In the genomic region with DNA sequence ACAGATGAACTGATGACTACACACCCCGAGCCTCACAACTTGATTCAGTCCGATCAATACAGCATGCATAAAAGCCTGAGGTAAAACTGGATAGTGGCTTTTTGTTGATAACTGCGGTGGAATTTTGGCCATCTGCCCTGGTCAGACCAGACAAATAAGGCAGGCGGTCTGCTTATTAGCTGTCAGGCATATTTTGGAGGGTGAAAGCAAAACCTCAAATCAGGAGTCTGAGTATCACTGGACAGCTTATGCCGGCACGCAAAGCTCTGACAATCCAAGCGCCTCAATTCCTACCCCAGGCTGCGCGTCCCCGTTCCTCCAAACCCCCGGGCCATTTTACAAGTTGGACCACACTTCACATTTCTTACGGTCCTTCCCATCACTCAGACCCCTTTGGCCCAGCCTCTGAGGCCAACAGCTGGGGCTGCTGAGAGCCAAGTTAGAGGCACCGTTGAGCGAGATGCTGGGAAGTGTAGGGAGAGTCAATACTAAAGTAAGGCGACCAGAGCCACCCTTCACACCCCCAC, we compare ENCODE assay signal across 10 mouse cellular contexts. TPM values are rescaled to one million over a fixed set of nuclear protein-coding genes. Genes with fewer than 3 reads are reported as not detected.
DNase-seq lines count a peak whose midpoint lies in the region; ATAC-seq and TF ChIP-seq lines count a peak whose summit lies in the region.
"Had no signal": no experiment of that assay in that cellular context is flagged by ENCODE, and none has a peak within 500 bp of the region (broad histone marks: within the 10 kb centered on the region; RNA-seq: fewer than 3 reads in every experiment).

No protein-coding gene starts in this region.

- H3K27me3 ChIP-seq in cerebellum, adult 2 months (ENCODE audit: control insufficient read depth, insufficient read depth, low read length) = no peaks in the 10 kb centered on the region
- H3K27me3 ChIP-seq in intestine, embryonic 14.5 days (replicated peaks; ENCODE audit: control insufficient read depth, insufficient read depth, low read length) = no peaks in the 10 kb centered on the region
- H3K27me3 ChIP-seq in testis, adult 2 months (ENCODE audit: control insufficient read depth, insufficient read depth, low read length) = no peaks in the 10 kb centered on the region
- H3K27me3 ChIP-seq: Patski had no signal

- WGBS in cerebellum, adult 2 months = 1% methylated on average over 15 of the region's 15 CpGs
- WGBS in intestine, embryonic 14.5 days = 5% methylated on average over 15 of the region's 15 CpGs

- TF ChIP-seq POLR2A in cerebellum, adult 2 months (IDR thresholded peaks at IDR 0.05; ENCODE audit: borderline replicate concordance, insufficient read depth, low read length) = no peak
- TF ChIP-seq POLR2A in testis, adult 2 months (IDR thresholded peaks at IDR 0.05; ENCODE audit: control insufficient read depth, low read depth, low read length) = no peak

- no peaks in the 10 kb centered on the region for H3K9me3 ChIP-seq in intestine, embryonic 14.5 days (ENCODE audit: control insufficient read depth, low read length)

- H3K9ac ChIP-seq in intestine, embryonic 14.5 days (ENCODE audit: low read length) = peak overlapping the region; percentile 50

- H3K4me1 ChIP-seq in cerebellum, adult 2 months (ENCODE audit: control insufficient read depth, insufficient read depth, low read length) = no peaks in the 10 kb centered on the region
- H3K4me1 ChIP-seq in intestine, embryonic 14.5 days (replicated peaks; ENCODE audit: control insufficient read depth, insufficient read depth, low read length) = 0 out of 2 replicates have a peak, but pooled peaks cover 3% of the 10 kb centered on the region
- peaks cover 10% of the 10 kb centered on the region for H3K4me1 ChIP-seq in testis, adult 2 months (ENCODE audit: control insufficient read depth, insufficient read depth, low read length)

- DNase-seq in layer of hippocampus, adult 2 months (ENCODE audit: low spot score in 2 of 2) = no peak
- no peak for DNase-seq in layer of hippocampus, postnatal 25 days (ENCODE audit: extremely low spot score in 1 of 2, low spot score in 1 of 2)
- peak; percentile 39 to 49 for DNase-seq in cerebellum, adult 2 months
- DNase-seq in gastrocnemius, postnatal 14 days = peak; percentile 48
- peak; percentile 60 for DNase-seq in intestine, embryonic 14.5 days (ENCODE audit: low spot score)
- peak; percentile 67 for DNase-seq in lung, postnatal 10 days
- no peak for DNase-seq in thymus, postnatal 14 days

- H3K4me2 ChIP-seq in intestine, embryonic 14.5 days (ENCODE audit: low read length) = peak overlapping the region; percentile 90

- ATAC-seq in intestine, embryonic 14.5 days (replicated peaks; ENCODE audit: low FRiP score, low TSS enrichment, low read depth) = no peak

- no peaks in the 10 kb centered on the region for H3K36me3 ChIP-seq in intestine, embryonic 14.5 days (ENCODE audit: control insufficient read depth, insufficient read depth, low read length)
- H3K36me3 ChIP-seq in testis, adult 2 months (ENCODE audit: control insufficient read depth, insufficient read depth, low read length) = no peaks in the 10 kb centered on the region

- H3K4me3 ChIP-seq in layer of hippocampus, adult 2 months = peak overlapping the region; percentile 99
- peak overlapping the region; percentile 82 for H3K4me3 ChIP-seq in cerebellum, adult 2 months (replicated peaks; ENCODE audit: insufficient read depth, low read depth, low read length)
- H3K4me3 ChIP-seq in intestine, embryonic 14.5 days (ENCODE audit: low read depth, low read length) = peak overlapping the region; percentile 76
- peak overlapping the region; percentile 88 for H3K4me3 ChIP-seq in testis, adult 2 months (ENCODE audit: control insufficient read depth, low read depth, low read length)

- intact Hi-C loops in gastrocnemius, postnatal 14 days (cut with DNase I; ENCODE audit: low total_unique reads) = no loop called here

- H3K27ac ChIP-seq in layer of hippocampus, adult 2 months = peak overlapping the region; percentile 89
- H3K27ac ChIP-seq in cerebellum, adult 2 months (ENCODE audit: insufficient read depth, low read length) = peak overlapping the region; percentile 12; the same call in 1 of the 2 replicates
- H3K27ac ChIP-seq in intestine, embryonic 14.5 days (ENCODE audit: low read depth) = no peak overlapping the region
- H3K27ac ChIP-seq in testis, adult 2 months (ENCODE audit: control insufficient read depth, insufficient read depth, low read depth, low read length) = no peak overlapping the region; the same call in 1 of the 2 replicates

- no peak for TF ChIP-seq CTCF in layer of hippocampus, adult 2 months (conservative IDR thresholded peaks at IDR 0.05)
- TF ChIP-seq CTCF in cerebellum, adult 2 months (IDR thresholded peaks at IDR 0.05; ENCODE audit: borderline replicate concordance, insufficient read depth, low read depth, low read length) = no peak
- TF ChIP-seq CTCF in testis, adult 2 months (IDR thresholded peaks at IDR 0.05; ENCODE audit: control insufficient read depth, insufficient read depth, insufficient replicate concordance, low read depth, low read length) = no peak

RNA-seq across cellular contexts. Expression of a gene that starts 0.8 kb away (rescaled TPM):
- total RNA-seq in layer of hippocampus, adult 2 months (2021) = 10 to 100 TPM; 41.2 to 41.4 TPM
- total RNA-seq in layer of hippocampus, postnatal 25 days (2021) = 10 to 100 TPM; 37.9 to 39.2 TPM
- polyA plus RNA-seq in cerebellum, adult 2 months (2012; rRNA removed) = 32.3 and 35.2 TPM in 2 replicates
- 10 to 100 TPM; 54.1 to 58.9 TPM for total RNA-seq in gastrocnemius, postnatal 14 days (2021)
- 32.7 and 37.3 TPM in 2 replicates for polyA plus RNA-seq in intestine, embryonic 14.5 days (2014; fragmentation: Nextera tagmentation; extraction: Ambion mirVana)
- polyA plus RNA-seq in testis, adult 2 months (2012; rRNA removed) = 8.6 and 8.9 TPM in 2 replicates

RNA-seq across cellular contexts. Expression of a gene that starts 19.3 kb away (rescaled TPM):
- not detected for total RNA-seq in layer of hippocampus, adult 2 months (2021)
- not detected for total RNA-seq in layer of hippocampus, postnatal 25 days (2021)
- polyA plus RNA-seq in cerebellum, adult 2 months (2012; rRNA removed) = not detected in 2 replicates
- total RNA-seq in gastrocnemius, postnatal 14 days (2021) = not detected
- polyA plus RNA-seq in intestine, embryonic 14.5 days (2014; fragmentation: Nextera tagmentation; extraction: Ambion mirVana) = not detected in 2 replicates
- polyA plus RNA-seq in testis, adult 2 months (2012; rRNA removed) = not detected in 2 replicates
- total RNA-seq: layer of hippocampus, adult 18-20 months had no signal
- polyA plus RNA-seq: Patski had no signal

RNA-seq across cellular contexts. Expression of a gene that starts 28.8 kb away (rescaled TPM):
- total RNA-seq in layer of hippocampus, adult 2 months (2021) = not detected
- under 1 TPM in 1 of 2 experiments, not detected in 1; 0.54 TPM for total RNA-seq in layer of hippocampus, postnatal 25 days (2021)
- polyA plus RNA-seq in cerebellum, adult 2 months (2012; rRNA removed) = 0.23 and 0.32 TPM in 2 replicates
- total RNA-seq in gastrocnemius, postnatal 14 days (2021) = 1 to 10 TPM; 1.1 to 1.7 TPM
- 13.0 and 16.0 TPM in 2 replicates for polyA plus RNA-seq in intestine, embryonic 14.5 days (2014; fragmentation: Nextera tagmentation; extraction: Ambion mirVana)
- 0.15 and 0.23 TPM in 2 replicates for polyA plus RNA-seq in testis, adult 2 months (2012; rRNA removed)
- polyA plus RNA-seq: Patski had no signal

Comparison
In these comparisons a context has a peak if more than half of its experiments do, and no peak if none do; other contexts are left out.
1. DNase-seq: peak in cerebellum, adult 2 months (2 of 2), gastrocnemius, postnatal 14 days (single experiment), intestine, embryonic 14.5 days (single experiment) and lung, postnatal 10 days (single experiment); none in layer of hippocampus, adult 2 months (0 of 2), layer of hippocampus, postnatal 25 days (0 of 2) and thymus, postnatal 14 days (single experiment).
2. H3K27ac ChIP-seq: peak in layer of hippocampus, adult 2 months (single experiment) and cerebellum, adult 2 months (single experiment); none in intestine, embryonic 14.5 days (single experiment) and testis, adult 2 months (single experiment).
3. Peak in every context shown above with its lines, with median percentiles within 50 percentile points of each other: H3K4me3 ChIP-seq.